Mouse (Mus musculus) stomach, embryonic 15.5 days (tissue): Measurements from ENCODE around the gene Pank4. TPM values are rescaled to one million over a fixed set of nuclear protein-coding genes. Genes with fewer than 3 reads are reported as not detected.

Experiments
- ATAC-seq: fragments of 200-750 bp; cut with Nextera tagmentation; 2 replicates; pipeline ENCODE4 v1.8.0; 2017; ENCODE audit warnings: low read depth, moderate number of reproducible peaks, moderate TSS enrichment; ENCODE audit not compliant: insufficient read depth, low FRiP score
- H3K27ac ChIP-seq: fragments of 300-500 bp; sonication (generic); 2 replicates; pipeline ENCODE4 v1.5.1; 2015; ENCODE audit warnings: mild to moderate bottlenecking, inconsistent platforms
- H3K27me3 ChIP-seq: fragments of 300-500 bp; sonication (generic); replicated peaks from 2 replicates; pipeline ENCODE4 v1.6.1; 2015; ENCODE audit warnings: inconsistent platforms
- H3K36me3 ChIP-seq: fragments of 300-500 bp; sonication (generic); 2 replicates; pipeline ENCODE4 v1.6.1; 2015; ENCODE audit warnings: inconsistent platforms
- H3K4me1 ChIP-seq: fragments of 300-500 bp; sonication (generic); 2 replicates; pipeline ENCODE4 v1.6.1; 2015; ENCODE audit warnings: inconsistent platforms
- H3K4me2 ChIP-seq: fragments of 300-500 bp; sonication (generic); 2 replicates; pipeline ENCODE4 v1.6.1; 2015; ENCODE audit warnings: mild to moderate bottlenecking, inconsistent platforms
- H3K4me3 ChIP-seq: fragments of 300-500 bp; sonication (generic); replicated peaks from 2 replicates; pipeline ENCODE4 v1.5.1; 2015; ENCODE audit warnings: inconsistent platforms
- H3K9ac ChIP-seq: fragments of 300-500 bp; sonication (generic); 2 replicates; pipeline ENCODE4 v1.6.1; 2015; ENCODE audit warnings: inconsistent platforms
- H3K9me3 ChIP-seq: fragments of 300-500 bp; sonication (generic); 2 replicates; pipeline ENCODE4 v1.6.1; 2016; ENCODE audit warnings: inconsistent platforms
- WGBS: fragments of 180-500 bp; shearing (Covaris S2); methylation state at CpG from one replicate; pipeline ENCODE4 v1.1.7; 2015; 5-methylcytosine and 5-hydroxymethylcytosine counted together
- polyA plus RNA-seq: library from polyadenylated mRNA; unstranded; fragments of >200 nt; fragmentation: Nextera tagmentation; extraction: Ambion mirVana; gene quantifications from 2 replicates; pipeline ENCODE4 v1.2.1, GENCODE M21; 2015

The Pank4 gene
- polyA plus RNA-seq, 1 experiment from 2014 or later, result 37.7 TPM

DNA sequence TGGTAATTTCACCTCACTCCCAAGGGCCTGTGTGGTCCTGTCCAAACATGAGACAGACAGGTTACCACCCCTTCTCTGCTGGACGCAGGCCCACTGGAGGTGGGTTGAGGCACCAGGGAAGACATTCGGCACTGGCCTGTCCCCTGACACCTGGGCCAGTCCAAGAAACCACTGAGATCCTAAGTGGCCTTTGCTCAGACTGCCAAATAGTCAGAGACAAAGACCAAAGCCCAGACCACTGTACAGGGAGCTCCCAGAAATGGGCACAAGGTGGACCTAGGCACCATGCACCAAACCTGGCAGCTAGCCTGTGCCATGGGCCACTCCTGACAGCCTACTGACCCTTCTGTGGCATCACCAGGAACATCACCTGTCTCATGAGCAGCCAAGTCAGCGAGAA lies 45.3 kb downstream of the Pank4 start:
- Histone ChIP-seq H3K4me2 (no peak overlapping the region), H3K27ac (no peak overlapping the region), H3K27me3 (no peaks in the 10 kb centered on the region), H3K4me3 (no peak overlapping the region), H3K9ac (no peak overlapping the region), H3K9me3 (no peaks in the 10 kb centered on the region), H3K36me3 (no peaks in the 10 kb centered on the region), H3K4me1 (no peaks in the 10 kb centered on the region)
- 75% methylated on average over 3 of the region's 3 CpGs for WGBS
- ATAC-seq, result no peak

DNA sequence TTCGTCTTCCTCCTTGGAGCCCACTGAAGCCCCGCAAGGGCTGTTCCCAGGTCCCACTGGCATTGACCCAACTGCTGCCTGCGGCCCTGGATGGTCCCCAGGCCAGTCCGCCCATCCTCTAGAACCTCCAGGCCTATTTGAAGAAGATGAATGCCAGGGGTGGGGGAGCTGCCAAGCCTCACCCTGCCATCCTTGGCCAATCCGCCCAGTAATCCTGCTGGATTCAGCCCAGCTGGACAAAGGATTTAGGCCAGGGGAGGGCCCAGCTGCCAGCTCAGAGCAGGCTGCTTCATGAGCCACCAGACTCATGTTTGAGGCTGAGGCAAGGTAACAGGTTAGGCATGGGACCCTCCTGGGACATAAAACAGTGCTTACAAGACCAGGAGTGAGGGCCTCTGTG lies 46.9 kb downstream of the Pank4 start:
- no peaks in the 10 kb centered on the region for H3K27me3 ChIP-seq

DNA sequence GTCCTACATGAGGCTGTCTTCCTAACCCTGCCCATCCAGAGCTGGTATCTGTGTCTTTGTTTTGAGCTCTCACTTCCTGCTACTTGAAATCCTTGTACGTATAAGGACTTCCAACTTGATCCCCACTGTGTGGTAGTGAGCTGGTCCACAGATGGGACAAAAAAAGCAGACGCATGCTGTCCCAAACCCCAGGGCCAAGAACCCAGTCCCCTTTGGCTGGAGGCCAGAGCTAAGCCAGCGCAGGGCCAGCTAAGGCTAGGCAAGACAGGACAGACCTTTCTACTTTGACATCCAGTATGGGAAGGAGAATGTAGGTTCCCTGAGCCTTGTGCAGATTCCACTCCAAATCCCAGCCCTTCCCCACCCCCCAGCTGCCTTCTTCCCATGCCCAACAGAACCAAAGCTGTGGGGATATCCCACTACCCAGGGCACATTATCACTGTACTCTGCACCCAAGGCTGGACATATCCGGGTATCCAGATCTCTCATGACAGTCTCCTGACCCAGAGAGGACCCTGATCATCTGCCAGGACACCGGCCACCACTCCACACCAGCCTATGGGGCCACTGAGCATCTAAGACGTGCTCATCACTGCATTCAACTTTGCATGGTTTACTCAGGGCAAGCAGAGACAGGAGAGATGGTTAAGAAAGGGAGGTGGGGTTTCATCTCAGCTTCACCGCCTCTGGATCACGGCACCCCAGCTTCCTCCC lies 47.5 kb downstream of the Pank4 start:
- H3K4me1 ChIP-seq, result no peaks in the 10 kb centered on the region

More for the DNA sequence above, 46.9 kb downstream of the Pank4 start:
- no peak overlapping the region for H3K4me3 ChIP-seq
- ATAC-seq, result no peak
- WGBS, result 79% methylated on average over 5 of the region's 5 CpGs
- no peak overlapping the region for H3K4me2 ChIP-seq
- no peak overlapping the region for H3K27ac ChIP-seq
- no peaks in the 10 kb centered on the region for H3K9me3 ChIP-seq
- H3K36me3 ChIP-seq, result no peaks in the 10 kb centered on the region
- no peaks in the 10 kb centered on the region for H3K4me1 ChIP-seq
- H3K9ac ChIP-seq, result no peak overlapping the region

DNA sequence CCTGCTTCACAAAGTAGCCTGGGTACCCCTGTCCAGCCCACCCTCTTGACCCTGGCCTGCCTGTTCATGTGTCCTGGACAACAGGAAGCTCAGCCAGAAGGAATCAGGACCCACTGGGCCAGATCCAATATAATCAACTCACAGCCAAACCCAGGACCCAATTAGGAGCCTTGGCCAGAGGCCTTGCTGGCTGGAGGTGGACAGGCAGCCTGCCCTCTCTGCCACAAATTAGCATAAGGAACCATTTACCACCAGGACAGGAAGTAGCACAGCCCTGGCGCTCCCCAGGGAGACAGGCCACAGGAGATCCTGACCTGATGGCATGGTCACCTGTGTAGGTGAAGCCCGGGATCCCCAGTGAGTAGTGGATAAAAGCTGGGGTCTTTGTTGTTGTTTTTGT lies 48.2 kb downstream of the Pank4 start:
- Histone ChIP-seq H3K9ac (no peak overlapping the region), H3K4me1 (no peaks in the 10 kb centered on the region), H3K27me3 (no peaks in the 10 kb centered on the region), H3K9me3 (no peaks in the 10 kb centered on the region), H3K36me3 (no peaks in the 10 kb centered on the region), H3K4me2 (no peak overlapping the region), H3K27ac (no peak overlapping the region), H3K4me3 (no peak overlapping the region)
- ATAC-seq, result no peak
- WGBS, result 72% methylated on average over 2 of the region's 2 CpGs

More for the DNA sequence above, 47.5 kb downstream of the Pank4 start:
- Histone ChIP-seq H3K9ac (no peak overlapping the region), H3K36me3 (no peaks in the 10 kb centered on the region), H3K27ac (no peak overlapping the region), H3K9me3 (no peaks in the 10 kb centered on the region), H3K27me3 (no peaks in the 10 kb centered on the region), H3K4me3 (no peak overlapping the region), H3K4me2 (no peak overlapping the region)
- no peak for ATAC-seq
- 70% methylated on average over 8 of the region's 8 CpGs for WGBS

DNA sequence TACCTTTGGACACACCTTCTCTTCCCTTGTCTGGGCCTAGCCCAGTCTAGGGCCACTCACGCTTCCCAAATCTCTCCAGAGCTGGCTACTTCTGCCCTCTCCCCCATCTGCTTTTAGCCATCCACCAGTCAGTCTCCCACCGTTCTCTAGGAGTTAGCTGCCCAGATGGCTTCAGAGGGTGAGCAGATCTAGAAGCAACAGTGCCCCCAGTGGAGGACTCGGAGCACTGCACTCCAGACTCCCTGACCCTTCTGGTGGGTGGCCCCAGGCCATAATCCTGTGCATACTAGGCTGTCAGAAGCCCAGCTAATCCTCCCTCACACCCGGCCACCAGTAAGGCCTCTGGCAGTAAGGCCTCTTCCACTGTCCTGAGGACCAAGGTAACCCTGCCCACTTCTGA lies 48.9 kb downstream of the Pank4 start:
- Histone ChIP-seq H3K4me1 (no peaks in the 10 kb centered on the region), H3K27me3 (no peaks in the 10 kb centered on the region), H3K9ac (no peak overlapping the region), H3K4me3 (no peak overlapping the region), H3K4me2 (no peak overlapping the region), H3K27ac (no peak overlapping the region), H3K9me3 (no peaks in the 10 kb centered on the region), H3K36me3 (no peaks in the 10 kb centered on the region)
- no peak for ATAC-seq
- 7% methylated on average over 4 of the region's 4 CpGs for WGBS

DNA sequence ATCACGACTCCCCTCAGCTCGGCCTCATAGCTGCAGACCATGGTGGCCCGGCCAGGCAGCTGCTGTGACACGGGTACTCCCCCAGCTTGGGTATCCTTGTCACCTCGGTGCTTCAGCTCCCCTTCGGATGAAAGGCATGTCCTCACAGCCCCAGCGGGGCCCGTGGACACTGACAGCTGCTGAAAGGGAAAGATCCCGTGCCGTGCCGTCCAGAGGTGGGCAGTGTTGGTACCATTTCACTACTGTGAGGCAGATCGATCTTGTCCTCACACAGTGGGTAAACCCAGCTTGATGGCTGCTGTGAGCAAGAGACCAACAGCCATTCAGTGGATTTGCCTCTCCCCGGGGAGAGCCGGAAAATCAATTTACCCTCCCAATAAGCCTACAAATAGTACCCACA lies 50.3 kb downstream of the Pank4 start:
- Histone ChIP-seq H3K36me3 (no peaks in the 10 kb centered on the region), H3K4me1 (peaks cover 8% of the 10 kb centered on the region), H3K4me3 (no peak overlapping the region), H3K4me2 (no peak overlapping the region), H3K9me3 (no peaks in the 10 kb centered on the region), H3K9ac (no peak overlapping the region), H3K27ac (no peak overlapping the region), H3K27me3 (no peaks in the 10 kb centered on the region)
- ATAC-seq, result no peak
- 62% methylated on average over 14 of the region's 14 CpGs for WGBS

DNA sequence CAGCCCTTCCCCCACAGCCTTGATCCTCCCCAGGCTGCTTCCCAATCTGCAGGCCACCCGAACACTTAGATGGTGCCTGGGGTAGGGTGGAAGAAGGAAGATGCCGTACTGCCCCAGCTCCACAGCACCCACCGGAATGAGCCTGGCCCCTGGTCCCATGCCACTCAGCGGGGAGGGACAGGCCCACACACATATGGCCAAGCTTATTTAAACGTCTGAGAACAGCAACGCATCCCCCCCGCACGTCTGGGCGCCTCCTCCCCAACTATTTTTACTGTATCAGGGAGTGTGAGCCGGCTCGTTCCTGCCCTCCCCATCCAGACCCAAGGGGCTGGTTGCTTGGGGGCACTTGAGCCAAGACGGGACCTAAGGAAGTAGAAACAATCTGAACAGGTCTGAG lies 50.9 kb downstream of the Pank4 start:
- H3K4me1 ChIP-seq, result peaks cover 12% of the 10 kb centered on the region
- no peak overlapping the region for H3K27ac ChIP-seq
- no peaks in the 10 kb centered on the region for H3K27me3 ChIP-seq
- WGBS, result 65% methylated on average over 12 of the region's 12 CpGs
- ATAC-seq, result no peak
- no peaks in the 10 kb centered on the region for H3K36me3 ChIP-seq
- no peak overlapping the region for H3K4me3 ChIP-seq
- no peaks in the 10 kb centered on the region for H3K9me3 ChIP-seq
- no peak overlapping the region for H3K9ac ChIP-seq
- H3K4me2 ChIP-seq, result no peak overlapping the region

DNA sequence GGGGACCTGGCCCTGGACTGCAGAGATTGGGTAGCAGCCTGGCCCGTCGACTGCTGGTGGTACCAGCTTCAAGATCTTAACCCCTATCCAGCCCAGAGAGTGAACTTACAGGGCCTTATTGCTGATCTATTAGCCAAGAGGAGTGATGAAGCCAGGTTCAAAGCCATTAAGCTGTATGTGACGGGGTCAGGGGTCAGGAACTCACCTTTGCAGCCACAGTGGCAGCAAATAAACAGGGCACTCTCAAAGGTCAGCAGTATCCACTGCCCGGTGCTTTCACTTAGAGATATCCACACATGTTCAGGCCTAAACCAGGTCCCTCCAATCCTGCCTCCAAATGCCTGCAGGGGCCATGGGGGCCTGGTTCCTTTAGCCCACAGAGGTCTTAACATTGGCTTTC lies 51.6 kb downstream of the Pank4 start:
- H3K4me2 ChIP-seq, result no peak overlapping the region
- H3K27ac ChIP-seq, result no peak overlapping the region
- H3K36me3 ChIP-seq, result no peaks in the 10 kb centered on the region
- peaks cover 16% of the 10 kb centered on the region for H3K4me1 ChIP-seq
- WGBS, result 63% methylated on average over 4 of the region's 4 CpGs
- ATAC-seq, result no peak
- no peak overlapping the region for H3K9ac ChIP-seq
- H3K9me3 ChIP-seq, result no peaks in the 10 kb centered on the region
- H3K4me3 ChIP-seq, result no peak overlapping the region
- no peaks in the 10 kb centered on the region for H3K27me3 ChIP-seq

DNA sequence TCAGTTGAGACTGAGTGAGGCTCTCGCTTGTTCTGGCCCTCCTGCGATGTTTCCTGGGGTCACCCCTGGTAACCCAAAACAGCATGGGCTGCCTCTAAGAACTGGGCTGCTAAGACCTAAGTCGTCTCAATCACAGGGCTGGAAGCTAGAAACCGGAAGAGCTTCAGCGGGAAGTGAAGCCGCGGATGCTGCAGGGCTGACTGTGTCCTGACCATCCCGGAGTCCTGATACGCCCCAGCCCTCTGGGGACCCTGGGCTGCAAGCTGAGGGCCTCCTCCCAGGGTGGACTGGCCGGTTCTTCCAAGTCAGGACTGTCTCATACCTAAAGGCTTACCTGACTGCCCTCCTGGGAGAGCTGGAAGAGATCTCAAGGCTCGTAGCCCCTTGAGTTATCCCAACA lies 52.9 kb downstream of the Pank4 start:
- no peak overlapping the region for H3K4me3 ChIP-seq
- WGBS, result 67% methylated on average over 11 of the region's 11 CpGs
- no peak for ATAC-seq

DNA sequence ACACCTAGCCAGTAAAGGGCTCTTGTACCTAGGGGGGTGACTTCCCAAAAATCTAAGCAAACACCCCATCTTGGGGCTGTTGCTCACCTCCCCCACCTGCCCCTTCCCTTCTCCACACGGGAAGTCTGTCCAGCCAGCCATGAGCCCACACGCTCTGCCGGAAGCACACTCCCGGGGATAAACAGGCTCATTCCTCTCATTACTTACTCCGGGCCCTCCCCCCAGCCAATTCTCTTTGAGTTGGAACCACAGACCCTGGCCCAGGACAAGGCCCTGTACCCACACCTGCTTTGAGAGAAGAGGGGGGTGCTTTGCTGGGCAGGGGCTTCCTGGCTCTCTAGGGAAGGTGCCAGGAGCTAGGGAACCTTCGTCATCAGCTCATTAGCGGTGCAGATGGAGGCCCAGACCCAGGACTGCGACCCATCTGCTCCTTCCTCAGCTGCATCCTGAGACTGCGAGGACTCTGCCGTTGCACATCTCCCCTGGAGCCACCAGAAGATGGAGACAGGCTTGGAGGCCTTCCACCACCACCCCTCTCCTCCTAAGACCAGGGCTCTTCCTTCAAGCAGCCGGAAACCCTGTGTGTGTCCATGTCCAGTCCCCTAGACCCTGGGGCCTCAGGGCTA lies 53.4 kb downstream of the Pank4 start:
- no peak for ATAC-seq
- WGBS, result 61% methylated on average over 11 of the region's 11 CpGs
- H3K4me2 ChIP-seq, result no peak overlapping the region
- peaks cover 16% of the 10 kb centered on the region for H3K4me1 ChIP-seq
- H3K36me3 ChIP-seq, result no peaks in the 10 kb centered on the region
- no peak overlapping the region for H3K4me3 ChIP-seq
- H3K27me3 ChIP-seq, result no peaks in the 10 kb centered on the region
- H3K9me3 ChIP-seq, result no peaks in the 10 kb centered on the region
- H3K27ac ChIP-seq, result no peak overlapping the region
- H3K9ac ChIP-seq, result no peak overlapping the region

More for the DNA sequence above, 52.9 kb downstream of the Pank4 start:
- H3K27ac ChIP-seq, result no peak overlapping the region
- H3K27me3 ChIP-seq, result no peaks in the 10 kb centered on the region
- peaks cover 16% of the 10 kb centered on the region for H3K4me1 ChIP-seq
- H3K36me3 ChIP-seq, result no peaks in the 10 kb centered on the region
- no peak overlapping the region for H3K4me2 ChIP-seq
- no peak overlapping the region for H3K9ac ChIP-seq
- H3K9me3 ChIP-seq, result no peaks in the 10 kb centered on the region

DNA sequence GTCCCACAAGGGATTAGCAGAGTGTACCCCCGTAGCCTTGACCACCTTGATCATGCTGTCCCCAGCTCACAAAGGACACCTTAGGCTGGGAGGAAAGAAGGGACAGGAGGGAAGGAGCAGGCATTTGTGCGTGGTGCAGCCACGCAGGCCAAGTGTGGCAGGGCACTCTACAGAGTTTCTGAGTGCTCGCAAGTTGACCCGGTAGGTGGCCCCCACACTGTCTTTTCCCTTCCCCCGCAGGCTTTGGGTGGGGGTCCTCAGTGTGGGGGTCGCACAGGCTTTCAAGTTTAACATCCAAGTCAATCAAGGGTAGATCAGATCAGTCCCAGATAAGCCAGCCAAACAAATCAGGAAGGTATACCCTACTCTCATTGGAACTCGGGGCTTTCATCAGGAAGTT lies 54.1 kb downstream of the Pank4 start:
- H3K4me3 ChIP-seq, result no peak overlapping the region
- WGBS, result 71% methylated on average over 8 of the region's 8 CpGs
- H3K4me2 ChIP-seq, result no peak overlapping the region
- peaks cover 16% of the 10 kb centered on the region for H3K4me1 ChIP-seq
- no peaks in the 10 kb centered on the region for H3K36me3 ChIP-seq
- H3K9me3 ChIP-seq, result no peaks in the 10 kb centered on the region
- ATAC-seq, result no peak
- no peak overlapping the region for H3K27ac ChIP-seq
- H3K27me3 ChIP-seq, result no peaks in the 10 kb centered on the region
- H3K9ac ChIP-seq, result no peak overlapping the region

DNA sequence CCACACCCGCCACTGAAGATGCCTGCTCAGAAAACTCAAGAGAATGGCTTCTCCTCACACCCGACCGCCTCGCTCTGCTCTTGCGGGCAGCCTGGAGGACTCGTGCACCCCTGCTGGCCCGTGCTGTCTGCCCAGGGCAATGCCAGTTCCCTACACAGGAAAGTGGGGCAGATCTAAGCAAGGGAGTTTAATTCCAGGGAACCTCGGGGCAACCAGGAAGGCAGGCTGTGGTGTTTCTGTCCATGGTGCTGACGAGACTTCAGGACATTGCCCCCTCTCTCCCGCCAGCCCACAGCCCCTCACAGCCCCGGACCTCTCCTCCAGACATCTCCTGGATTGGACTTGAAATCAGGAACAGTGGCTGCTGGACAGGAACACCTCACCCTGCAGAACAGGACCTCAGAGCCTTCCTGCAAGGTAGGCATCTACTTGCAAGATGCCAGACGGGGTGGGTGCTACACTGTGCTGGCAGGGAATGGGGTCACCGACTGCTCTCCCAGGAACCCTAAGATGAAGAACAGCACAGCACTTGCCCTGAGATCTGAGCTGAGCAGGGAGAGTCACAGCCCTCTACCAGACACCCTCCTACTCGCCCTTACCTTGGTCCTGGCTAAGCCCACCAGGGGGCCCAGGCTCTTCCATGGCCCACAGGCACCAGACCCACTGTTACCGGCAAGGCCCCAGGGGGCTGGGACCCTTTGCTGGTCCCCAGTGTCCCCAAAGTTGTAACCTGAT lies 54.8 kb downstream of the Pank4 start:
- Histone ChIP-seq H3K27me3 (no peaks in the 10 kb centered on the region), H3K4me1 (peaks cover 16% of the 10 kb centered on the region), H3K9me3 (no peaks in the 10 kb centered on the region), H3K4me3 (no peak overlapping the region), H3K27ac (no peak overlapping the region), H3K36me3 (no peaks in the 10 kb centered on the region), H3K4me2 (peak overlapping the region; percentile 28), H3K9ac (no peak overlapping the region)
- 5% methylated on average over 15 of the region's 15 CpGs for WGBS
- 0 out of 2 replicates have a peak, but pooled peaks have one; percentile 6 for ATAC-seq
